Mouse (Mus musculus): ENCODE results near the gene Prss22. TPM values are rescaled to one million over a fixed set of nuclear protein-coding genes. Genes with fewer than 3 reads are reported as not detected.

The Prss22 gene
- polyA plus RNA-seq, 1 experiment from 2014 or later, result 0.13 TPM

- 0 out of 2 replicates have a peak, but pooled peaks have one; percentile 10 for ATAC-seq (replicated peaks; ENCODE audit: insufficient number of reproducible peaks, insufficient read depth, low FRiP score, low read depth)
- WGBS, result 59% methylated on average over 6 of the region's 6 CpGs
- Histone ChIP-seq H3K27me3 (no peaks in the 10 kb centered on the region; the same call in 1 of the 2 replicates), H3K4me3 (no peak overlapping the region), H3K4me1 (replicated peaks) (peaks cover 6% of the 10 kb centered on the region), H3K9me3 (replicated peaks) (no peaks in the 10 kb centered on the region), H3K9ac (no peak overlapping the region), H3K36me3 (no peaks in the 10 kb centered on the region), H3K27ac (no peak overlapping the region), H3K4me2 (no peak overlapping the region)
Observed at GRCm38 (mm10) chr17:24020696-24021095, 22.8 kb upstream of the Prss22 start.

GRCm38 (mm10) chr17:24015727-24016126 lies 17.8 kb upstream of the Prss22 start:
- Histone ChIP-seq H3K9me3 (replicated peaks) (no peaks in the 10 kb centered on the region), H3K4me1 (replicated peaks) (no peaks in the 10 kb centered on the region), H3K4me3 (no peak overlapping the region), H3K36me3 (no peaks in the 10 kb centered on the region), H3K27ac (no peak overlapping the region), H3K9ac (no peak overlapping the region), H3K4me2 (no peak overlapping the region), H3K27me3 (no peaks in the 10 kb centered on the region; the same call in 1 of the 2 replicates)
- no peak for ATAC-seq (replicated peaks; ENCODE audit: insufficient number of reproducible peaks, insufficient read depth, low FRiP score, low read depth)
- WGBS, result 26% methylated on average over 14 of the region's 14 CpGs

- H3K4me3 ChIP-seq, result no peak overlapping the region
- no peak overlapping the region for H3K9ac ChIP-seq
- no peak overlapping the region for H3K4me2 ChIP-seq
- 73% methylated on average over 5 of the region's 5 CpGs for WGBS
- H3K9me3 ChIP-seq (replicated peaks), result no peaks in the 10 kb centered on the region
- no peak overlapping the region for H3K27ac ChIP-seq
- no peak for ATAC-seq (replicated peaks; ENCODE audit: insufficient number of reproducible peaks, insufficient read depth, low FRiP score, low read depth)
- H3K4me1 ChIP-seq (replicated peaks), result no peaks in the 10 kb centered on the region
- no peaks in the 10 kb centered on the region for H3K36me3 ChIP-seq
- H3K27me3 ChIP-seq, result no peaks in the 10 kb centered on the region
Observed at GRCm38 (mm10) chr17:24014433-24014965, 16.6 kb upstream of the Prss22 start.

GRCm38 (mm10) chr17:24012921-24013320 lies 15.0 kb upstream of the Prss22 start:
- Histone ChIP-seq H3K4me2 (no peak overlapping the region), H3K9ac (no peak overlapping the region), H3K9me3 (replicated peaks) (no peaks in the 10 kb centered on the region), H3K36me3 (no peaks in the 10 kb centered on the region), H3K4me1 (replicated peaks) (no peaks in the 10 kb centered on the region), H3K4me3 (no peak overlapping the region), H3K27ac (no peak overlapping the region), H3K27me3 (no peaks in the 10 kb centered on the region)
- WGBS, result 74% methylated on average over 2 of the region's 2 CpGs
- no peak for ATAC-seq (replicated peaks; ENCODE audit: insufficient number of reproducible peaks, insufficient read depth, low FRiP score, low read depth)

- WGBS, result 56% methylated on average over 5 of the region's 5 CpGs
Observed at GRCm38 (mm10) chr17:24009617-24010016, 11.7 kb upstream of the Prss22 start.

GRCm38 (mm10) chr17:24008105-24008504 lies 10.2 kb upstream of the Prss22 start:
- H3K4me2 ChIP-seq, result no peak overlapping the region
- no peak overlapping the region for H3K9ac ChIP-seq
- H3K9me3 ChIP-seq (replicated peaks), result no peaks in the 10 kb centered on the region
- no peaks in the 10 kb centered on the region for H3K36me3 ChIP-seq
- no peak overlapping the region for H3K27ac ChIP-seq
- 65% methylated on average over 4 of the region's 4 CpGs for WGBS
- no peak overlapping the region for H3K4me3 ChIP-seq
- no peaks in the 10 kb centered on the region for H3K4me1 ChIP-seq (replicated peaks)
- H3K27me3 ChIP-seq, result no peaks in the 10 kb centered on the region
- no peak for ATAC-seq (replicated peaks; ENCODE audit: insufficient number of reproducible peaks, insufficient read depth, low FRiP score, low read depth)

More at GRCm38 (mm10) chr17:24009617-24010016, 11.7 kb upstream of the Prss22 start:
- H3K4me2 ChIP-seq, result no peak overlapping the region
- no peaks in the 10 kb centered on the region for H3K27me3 ChIP-seq
- H3K36me3 ChIP-seq, result no peaks in the 10 kb centered on the region
- no peak overlapping the region for H3K27ac ChIP-seq
- H3K9ac ChIP-seq, result no peak overlapping the region
- no peaks in the 10 kb centered on the region for H3K4me1 ChIP-seq (replicated peaks)
- no peaks in the 10 kb centered on the region for H3K9me3 ChIP-seq (replicated peaks)
- ATAC-seq (replicated peaks; ENCODE audit: insufficient number of reproducible peaks, insufficient read depth, low FRiP score, low read depth), result no peak
- H3K4me3 ChIP-seq, result no peak overlapping the region

GRCm38 (mm10) chr17:24007391-24007790 lies 9.5 kb upstream of the Prss22 start:
- WGBS, result 47% methylated on average over 1 of the region's 1 CpGs
- Histone ChIP-seq H3K27me3 (no peaks in the 10 kb centered on the region), H3K9me3 (replicated peaks) (no peaks in the 10 kb centered on the region), H3K4me1 (replicated peaks) (no peaks in the 10 kb centered on the region), H3K36me3 (no peaks in the 10 kb centered on the region), H3K4me3 (no peak overlapping the region), H3K9ac (no peak overlapping the region), H3K27ac (no peak overlapping the region), H3K4me2 (no peak overlapping the region)
- ATAC-seq (replicated peaks; ENCODE audit: insufficient number of reproducible peaks, insufficient read depth, low FRiP score, low read depth), result no peak

- no peak overlapping the region for H3K4me3 ChIP-seq
- no peak overlapping the region for H3K27ac ChIP-seq
- 42% methylated on average over 2 of the region's 2 CpGs for WGBS
- ATAC-seq (replicated peaks; ENCODE audit: insufficient number of reproducible peaks, insufficient read depth, low FRiP score, low read depth), result no peak
- H3K27me3 ChIP-seq, result no peaks in the 10 kb centered on the region
- H3K4me2 ChIP-seq, result no peak overlapping the region
- H3K9me3 ChIP-seq (replicated peaks), result no peaks in the 10 kb centered on the region
- H3K4me1 ChIP-seq (replicated peaks), result no peaks in the 10 kb centered on the region
- H3K9ac ChIP-seq, result no peak overlapping the region
- no peaks in the 10 kb centered on the region for H3K36me3 ChIP-seq
Observed at GRCm38 (mm10) chr17:24006930-24007329, 9.0 kb upstream of the Prss22 start.

- 87% methylated on average over 3 of the region's 3 CpGs for WGBS
- Histone ChIP-seq H3K27me3 (no peaks in the 10 kb centered on the region), H3K4me3 (no peak overlapping the region), H3K4me1 (replicated peaks) (peaks cover 10% of the 10 kb centered on the region), H3K36me3 (no peaks in the 10 kb centered on the region), H3K27ac (no peak overlapping the region), H3K9ac (no peak overlapping the region), H3K9me3 (replicated peaks) (no peaks in the 10 kb centered on the region), H3K4me2 (no peak overlapping the region)
- ATAC-seq (replicated peaks; ENCODE audit: insufficient number of reproducible peaks, insufficient read depth, low FRiP score, low read depth), result no peak
Observed at GRCm38 (mm10) chr17:24005049-24005448, 7.1 kb upstream of the Prss22 start.

- H3K36me3 ChIP-seq, result no peaks in the 10 kb centered on the region
- no peak overlapping the region for H3K4me3 ChIP-seq
- peaks cover 19% of the 10 kb centered on the region for H3K4me1 ChIP-seq (replicated peaks)
- no peaks in the 10 kb centered on the region for H3K9me3 ChIP-seq (replicated peaks)
- WGBS, result 86% methylated on average over 14 of the region's 14 CpGs
- H3K4me2 ChIP-seq, result no peak overlapping the region
- H3K27ac ChIP-seq, result no peak overlapping the region
- H3K9ac ChIP-seq, result no peak overlapping the region
- no peaks in the 10 kb centered on the region for H3K27me3 ChIP-seq
- no peak for ATAC-seq (replicated peaks; ENCODE audit: insufficient number of reproducible peaks, insufficient read depth, low FRiP score, low read depth)
Observed at GRCm38 (mm10) chr17:24004071-24004665, 6.3 kb upstream of the Prss22 start.

GRCm38 (mm10) chr17:24000404-24000803 lies 2.5 kb upstream of the Prss22 start:
- Histone ChIP-seq H3K4me2 (peak overlapping the region; percentile 6; the same call in 1 of the 2 replicates), H3K4me1 (replicated peaks) (peaks cover 20% of the 10 kb centered on the region), H3K9me3 (replicated peaks) (no peaks in the 10 kb centered on the region), H3K4me3 (no peak overlapping the region), H3K27me3 (peaks cover 11% of the 10 kb centered on the region), H3K9ac (no peak overlapping the region), H3K36me3 (no peaks in the 10 kb centered on the region), H3K27ac (peak overlapping the region; percentile 51)
- WGBS, result 12% methylated on average over 5 of the region's 5 CpGs
- ATAC-seq (replicated peaks; ENCODE audit: insufficient number of reproducible peaks, insufficient read depth, low FRiP score, low read depth), result peak; percentile 73

GRCm38 (mm10) chr17:23998383-23998782 lies 483 bp upstream of the Prss22 start:
- no peak overlapping the region for H3K4me3 ChIP-seq
- H3K27ac ChIP-seq, result no peak overlapping the region
- peaks cover 28% of the 10 kb centered on the region for H3K27me3 ChIP-seq
- peaks cover 24% of the 10 kb centered on the region for H3K4me1 ChIP-seq (replicated peaks)
- H3K4me2 ChIP-seq, result no peak overlapping the region
- H3K9me3 ChIP-seq (replicated peaks), result no peaks in the 10 kb centered on the region
- 56% methylated on average over 6 of the region's 6 CpGs for WGBS
- no peak overlapping the region for H3K9ac ChIP-seq
- no peaks in the 10 kb centered on the region for H3K36me3 ChIP-seq
- no peak for ATAC-seq (replicated peaks; ENCODE audit: insufficient number of reproducible peaks, insufficient read depth, low FRiP score, low read depth)

Measured in heart, embryonic 15.5 days (tissue).